Mouse (Mus musculus) MEL (cell line): ENCODE data around the gene Nkain2.

ENCODE experiments used
- CTCF ChIP-seq, 3 experiments: IDR thresholded peaks in 2 of 3; conservative IDR thresholded peaks in 1 of 3; 2 replicates each; pipeline ENCODE4 v1.5.1; 2011 to 2012; ENCODE audit warnings: low read length in 3 of 3, low read depth in 2 of 3, mild to moderate bottlenecking in 2 of 3, improper control_type of control experiment in 1 of 3, inconsistent platforms in 1 of 3, mixed read lengths in 1 of 3, moderate library complexity in 1 of 3; ENCODE audit not compliant: control insufficient read depth in 1 of 3, insufficient read depth in 1 of 3, poor library complexity in 1 of 3, severe bottlenecking in 1 of 3
- ETS1 ChIP-seq: IDR thresholded peaks from 2 replicates; pipeline ENCODE4 v1.6.1; 2012; ENCODE audit warnings: low read depth, mild to moderate bottlenecking, inconsistent platforms, low read length, improper control_type of control experiment, moderate library complexity
- MAFK ChIP-seq: IDR thresholded peaks from 2 replicates; pipeline ENCODE4 v1.6.1; 2011; ENCODE audit warnings: low read depth, mild to moderate bottlenecking, low read length, improper control_type of control experiment, borderline replicate concordance
- MAX ChIP-seq: IDR thresholded peaks from 2 replicates; pipeline ENCODE4 v1.6.1; 2011; ENCODE audit warnings: low read length, improper control_type of control experiment
- UBTF ChIP-seq: IDR thresholded peaks from 2 replicates; pipeline ENCODE4 v1.6.1; 2012; ENCODE audit warnings: low read depth, mild to moderate bottlenecking, inconsistent platforms, low read length, improper control_type of control experiment, moderate library complexity, borderline replicate concordance; ENCODE audit not compliant: insufficient read depth

DNA sequence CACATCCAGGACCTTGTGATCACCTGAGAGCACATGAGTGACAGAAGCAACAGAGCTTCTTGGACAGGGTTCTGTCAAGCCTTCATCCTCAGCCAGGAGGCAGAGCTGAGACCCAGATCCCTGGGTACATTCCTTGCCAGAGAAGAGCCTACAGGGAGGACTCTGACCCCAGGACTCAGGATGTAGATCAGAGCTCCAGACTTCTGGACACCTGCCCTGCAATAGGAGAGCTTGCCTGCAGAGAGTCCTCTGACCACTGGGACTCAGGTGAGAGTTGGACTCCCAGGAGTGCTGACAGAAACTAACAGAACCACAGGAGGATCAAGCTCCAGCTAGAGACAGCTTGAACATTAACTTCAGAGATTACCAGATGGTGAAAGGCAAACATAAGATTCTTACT lies 1162.2 kb downstream of the Nkain2 start:
- TF ChIP-seq ETS1 = no peak
- no peak for TF ChIP-seq MAFK
- TF ChIP-seq CTCF (IDR thresholded peaks at IDR 0.05 in 2 of 3, conservative IDR thresholded peaks at IDR 0.05 in 1 of 3; ENCODE audit: control insufficient read depth in 1 of 3, insufficient read depth in 1 of 3, low read depth in 2 of 3, low read length in 3 of 3, poor library complexity in 1 of 3, severe bottlenecking in 1 of 3) = no peak
- TF ChIP-seq MAX = no peak
- no peak for TF ChIP-seq UBTF
